ENCODE assay signal across 9 mouse cellular contexts in the genomic region with DNA sequence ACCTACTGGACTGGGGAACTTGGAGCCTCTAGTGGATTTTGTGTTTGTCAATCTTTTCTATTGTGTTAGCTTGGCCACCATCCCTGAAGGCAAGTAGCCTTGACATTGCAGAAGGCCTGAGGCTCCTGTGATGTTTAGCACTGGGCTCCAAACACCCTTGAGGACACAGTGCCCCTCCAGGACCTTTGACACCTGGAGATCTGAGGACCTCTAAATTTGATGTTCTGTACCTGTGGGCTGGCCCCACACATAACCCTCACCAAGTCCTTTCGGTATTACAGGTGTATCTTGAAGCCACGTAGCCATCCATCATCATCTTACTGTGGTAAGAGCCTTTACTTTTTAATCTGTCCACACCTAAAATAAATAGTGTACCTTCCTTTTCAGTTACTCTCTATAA. TPM values are rescaled to one million over a fixed set of nuclear protein-coding genes. Genes with fewer than 3 reads are reported as not detected.
DNase-seq lines count a peak whose midpoint lies in the region; ATAC-seq and TF ChIP-seq lines count a peak whose summit lies in the region.
"Had no signal": no experiment of that assay in that cellular context is flagged by ENCODE, and none has a peak within 500 bp of the region (broad histone marks: within the 10 kb centered on the region; RNA-seq: fewer than 3 reads in every experiment).

No protein-coding gene starts in this region.

- H3K27ac ChIP-seq in kidney, embryonic 14.5 days (ENCODE audit: low read depth, low read length): no peak overlapping the region
- H3K27ac ChIP-seq in embryonic facial prominence, embryonic 13.5 days: no peak overlapping the region
- H3K27ac ChIP-seq in intestine, embryonic 16.5 days (ENCODE audit: low read length): no peak overlapping the region

- peak overlapping the region; percentile 96 for H3K4me3 ChIP-seq in kidney, embryonic 14.5 days (ENCODE audit: low read length)
- peak overlapping the region; percentile 91 for H3K4me3 ChIP-seq in embryonic facial prominence, embryonic 13.5 days
- peak overlapping the region; percentile 84 for H3K4me3 ChIP-seq in intestine, embryonic 16.5 days (ENCODE audit: low read length)
- H3K4me3 ChIP-seq in myocyte: peak overlapping the region; percentile 93

- no peaks in the 10 kb centered on the region for H3K27me3 ChIP-seq in kidney, embryonic 14.5 days (ENCODE audit: control insufficient read depth, insufficient read depth, low read length)
- no peaks in the 10 kb centered on the region for H3K27me3 ChIP-seq in embryonic facial prominence, embryonic 13.5 days
- H3K27me3 ChIP-seq in intestine, embryonic 16.5 days (replicated peaks; ENCODE audit: control insufficient read depth, insufficient read depth, low read length): no peaks in the 10 kb centered on the region
- H3K27me3 ChIP-seq in myocyte (ENCODE audit: control insufficient read depth, insufficient read depth, insufficient read length): no peaks in the 10 kb centered on the region

- H3K36me3 ChIP-seq in kidney, embryonic 14.5 days (ENCODE audit: control insufficient read depth, insufficient read depth, low read length): peaks cover 47% of the 10 kb centered on the region
- H3K36me3 ChIP-seq in embryonic facial prominence, embryonic 13.5 days: peaks cover 47% of the 10 kb centered on the region
- H3K36me3 ChIP-seq in intestine, embryonic 16.5 days (ENCODE audit: control insufficient read depth, insufficient read depth, low read length): peaks cover 19% of the 10 kb centered on the region
- H3K36me3 ChIP-seq in myocyte (ENCODE audit: control insufficient read depth, insufficient read depth): peaks cover 20% of the 10 kb centered on the region

- peak overlapping the region; percentile 88 for H3K4me2 ChIP-seq in kidney, embryonic 14.5 days (replicated peaks; ENCODE audit: low read depth, low read length)
- peak overlapping the region; percentile 79 for H3K4me2 ChIP-seq in embryonic facial prominence, embryonic 13.5 days
- peak overlapping the region; percentile 79 for H3K4me2 ChIP-seq in intestine, embryonic 16.5 days (ENCODE audit: low read depth, low read length)
- peak overlapping the region; percentile 86 for H3K4me2 ChIP-seq in myocyte (ENCODE audit: low read depth)

- ATAC-seq in kidney, embryonic 14.5 days (ENCODE audit: low FRiP score, low TSS enrichment): no peak
- no peak for ATAC-seq in embryonic facial prominence, embryonic 13.5 days (ENCODE audit: insufficient number of reproducible peaks, insufficient read depth, low FRiP score, low TSS enrichment, low read depth)
- no peak for ATAC-seq in intestine, embryonic 16.5 days

- WGBS in kidney, embryonic 14.5 days: 84% methylated on average over 2 of the region's 2 CpGs
- WGBS in embryonic facial prominence, embryonic 13.5 days: 89% methylated on average over 2 of the region's 2 CpGs
- 87% methylated on average over 2 of the region's 2 CpGs for WGBS in intestine, embryonic 16.5 days

- TF ChIP-seq POLR2A in myocyte (IDR thresholded peaks at IDR 0.05; ENCODE audit: insufficient read length, low read depth): no peak

- no peaks in the 10 kb centered on the region for H3K9me3 ChIP-seq in kidney, embryonic 14.5 days (ENCODE audit: control insufficient read depth, low read length)
- H3K9me3 ChIP-seq in embryonic facial prominence, embryonic 13.5 days: no peaks in the 10 kb centered on the region
- no peaks in the 10 kb centered on the region for H3K9me3 ChIP-seq in intestine, embryonic 16.5 days (ENCODE audit: control insufficient read depth, low read length)

- H3K9ac ChIP-seq in kidney, embryonic 14.5 days (ENCODE audit: low read depth, low read length): peak overlapping the region; percentile 95
- peak overlapping the region; percentile 89 for H3K9ac ChIP-seq in embryonic facial prominence, embryonic 13.5 days
- 0 out of 2 replicates have a peak overlapping the region, but pooled peaks have one; percentile 94 for H3K9ac ChIP-seq in intestine, embryonic 16.5 days (ENCODE audit: low read depth, low read length)

- no peak for DNase-seq in kidney, postnatal 4 days
- DNase-seq in left cerebral cortex, adult 11 months (ENCODE audit: low spot score): no peak
- DNase-seq in cerebellum, adult 11 months: no peak
- DNase-seq in thymus, postnatal 36 days: no peak

- peaks cover 31% of the 10 kb centered on the region for H3K79me2 ChIP-seq in myocyte (ENCODE audit: control insufficient read depth, insufficient read depth)

- no peak overlapping the region for H3ac ChIP-seq in myocyte (ENCODE audit: control insufficient read depth, insufficient read length)

- H3K4me1 ChIP-seq in kidney, embryonic 14.5 days (ENCODE audit: control insufficient read depth, insufficient read depth, low read length): peaks cover 26% of the 10 kb centered on the region
- peaks cover 30% of the 10 kb centered on the region for H3K4me1 ChIP-seq in embryonic facial prominence, embryonic 13.5 days
- peaks cover 16% of the 10 kb centered on the region for H3K4me1 ChIP-seq in intestine, embryonic 16.5 days (ENCODE audit: control insufficient read depth, insufficient read depth, low read length)

TF ChIP-seq in myocyte, 11 proteins besides CTCF, POLR2A, EP300 and RAD21:
- TF ChIP-seq REST (IDR thresholded peaks at IDR 0.05; ENCODE audit: insufficient read depth, insufficient read length) (no peak), USF1 (IDR thresholded peaks at IDR 0.05; ENCODE audit: low read depth) (no peak), POLR2AphosphoS2 (IDR thresholded peaks at IDR 0.05; ENCODE audit: insufficient read length, low read depth) (no peak), MYOD1 (IDR thresholded peaks at IDR 0.05; ENCODE audit: control insufficient read depth in 1 of 3, insufficient read length in 2 of 3, low read depth in 2 of 3) (no peak), MYOG (IDR thresholded peaks at IDR 0.05; ENCODE audit: control insufficient read depth in 1 of 3, insufficient read depth in 1 of 3, insufficient read length in 2 of 3, low read depth in 2 of 3) (no peak)

RNA-seq across cellular contexts. Expression of gene 2410002F23Rik, which starts 1.4 kb away (rescaled TPM):
- 119 and 143 TPM in 2 replicates for polyA plus RNA-seq in kidney, embryonic 14.5 days (2014; fragmentation: Nextera tagmentation; extraction: Ambion mirVana)
- polyA plus RNA-seq in embryonic facial prominence, embryonic 13.5 days (2015; fragmentation: Nextera tagmentation; extraction: Ambion mirVana): 199 and 210 TPM in 2 replicates
- polyA plus RNA-seq in intestine, embryonic 16.5 days (2015; fragmentation: Nextera tagmentation; extraction: Ambion mirVana): 101 and 114 TPM in 2 replicates
- polyA plus RNA-seq in myocyte (2012; fragmentation: generic; extraction: Trizol): 40.9 TPM

RNA-seq across cellular contexts. Expression of gene 1700028J19Rik, which starts 1.5 kb away (rescaled TPM):
- 1.3 and 1.6 TPM in 2 replicates for polyA plus RNA-seq in kidney, embryonic 14.5 days (2014; fragmentation: Nextera tagmentation; extraction: Ambion mirVana)
- 1.4 TPM in 2 replicates for polyA plus RNA-seq in embryonic facial prominence, embryonic 13.5 days (2015; fragmentation: Nextera tagmentation; extraction: Ambion mirVana)
- polyA plus RNA-seq in intestine, embryonic 16.5 days (2015; fragmentation: Nextera tagmentation; extraction: Ambion mirVana): 1.4 and 1.6 TPM in 2 replicates
- polyA plus RNA-seq in myocyte (2012; fragmentation: generic; extraction: Trizol): 0.62 TPM

RNA-seq across cellular contexts. Expression of gene Acp4, which starts 9.2 kb away (rescaled TPM):
- polyA plus RNA-seq in kidney, embryonic 14.5 days (2014; fragmentation: Nextera tagmentation; extraction: Ambion mirVana): not detected in 2 replicates
- polyA plus RNA-seq in embryonic facial prominence, embryonic 13.5 days (2015; fragmentation: Nextera tagmentation; extraction: Ambion mirVana): 0.13 TPM in 1 of 2 replicates, not detected in the other
- polyA plus RNA-seq in intestine, embryonic 16.5 days (2015; fragmentation: Nextera tagmentation; extraction: Ambion mirVana): not detected in 2 replicates
- polyA plus RNA-seq in myocyte (2012; fragmentation: generic; extraction: Trizol): 0.06 TPM
- polyA plus RNA-seq: liver, adult 2 months had no signal

RNA-seq across cellular contexts. Expression of gene Gm36864, which starts 12.0 kb away (rescaled TPM):
- polyA plus RNA-seq in kidney, embryonic 14.5 days (2014; fragmentation: Nextera tagmentation; extraction: Ambion mirVana): not detected in 2 replicates
- polyA plus RNA-seq in embryonic facial prominence, embryonic 13.5 days (2015; fragmentation: Nextera tagmentation; extraction: Ambion mirVana): 0.21 TPM in 1 of 2 replicates, not detected in the other
- polyA plus RNA-seq in intestine, embryonic 16.5 days (2015; fragmentation: Nextera tagmentation; extraction: Ambion mirVana): 0.09 TPM in 1 of 2 replicates, not detected in the other
- polyA plus RNA-seq in myocyte (2012; fragmentation: generic; extraction: Trizol): not detected
- polyA plus RNA-seq: liver, adult 2 months had no signal

RNA-seq across cellular contexts. Expression of gene Gm15517, which starts 13.3 kb away (rescaled TPM):
- not detected in 2 replicates for polyA plus RNA-seq in kidney, embryonic 14.5 days (2014; fragmentation: Nextera tagmentation; extraction: Ambion mirVana)
- not detected in 2 replicates for polyA plus RNA-seq in embryonic facial prominence, embryonic 13.5 days (2015; fragmentation: Nextera tagmentation; extraction: Ambion mirVana)
- polyA plus RNA-seq in intestine, embryonic 16.5 days (2015; fragmentation: Nextera tagmentation; extraction: Ambion mirVana): not detected in 2 replicates
- polyA plus RNA-seq in myocyte (2012; fragmentation: generic; extraction: Trizol): not detected
- polyA plus RNA-seq: liver, adult 2 months had no signal
